Comparison of ENCODE assay signal across 8 mouse cellular contexts in genomic region chr16:31235457-31236310, GRCm38 (mm10). TPM values are rescaled to one million over a fixed set of nuclear protein-coding genes. Genes with fewer than 3 reads are reported as not detected.
DNase-seq lines count a peak whose midpoint lies in the region; ATAC-seq and TF ChIP-seq lines count a peak whose summit lies in the region.

No protein-coding gene starts in this region.

- 21% methylated on average over 18 of the region's 18 CpGs for WGBS in kidney, embryonic 15.5 days

- H3K27ac ChIP-seq in kidney, embryonic 15.5 days: no peak overlapping the region
- H3K27ac ChIP-seq in embryonic fibroblast, embryonic 13.5 days (ENCODE audit: insufficient read depth, low read length): peak overlapping the region; percentile 34

- peaks cover 23% of the 10 kb centered on the region for H3K4me1 ChIP-seq in kidney, embryonic 15.5 days
- peaks cover 10% of the 10 kb centered on the region for H3K4me1 ChIP-seq in embryonic fibroblast, embryonic 13.5 days (ENCODE audit: control insufficient read depth, insufficient read depth, low read length)

- peak overlapping the region; percentile 45 for H3K4me2 ChIP-seq in kidney, embryonic 15.5 days

- H3K36me3 ChIP-seq in kidney, embryonic 15.5 days: no peaks in the 10 kb centered on the region

- no peak overlapping the region for H3K4me3 ChIP-seq in kidney, embryonic 15.5 days (replicated peaks)
- no peak overlapping the region for H3K4me3 ChIP-seq in embryonic fibroblast, embryonic 13.5 days (ENCODE audit: insufficient read depth, low read length)

- ATAC-seq in kidney, embryonic 15.5 days (replicated peaks; ENCODE audit: low FRiP score): no peak
- peak; percentile 67 for ATAC-seq in neutrophil, adult 5-6 weeks (ENCODE audit: extremely low read depth, insufficient number of reproducible peaks, low FRiP score, poor library complexity, severe bottlenecking)

- no peak for DNase-seq in kidney, postnatal 25 days
- DNase-seq in NIH3T3 (ENCODE audit: low read depth) (peak; percentile 65), liver (peak; percentile 14)
- DNase-seq in yolk sac, embryonic 10.5 days (ENCODE audit: low spot score): no peak
- DNase-seq in layer of hippocampus, postnatal 25 days (ENCODE audit: extremely low spot score in 1 of 2, low spot score in 1 of 2): no peak

- no peak for TF ChIP-seq CTCF in embryonic fibroblast, embryonic 13.5 days (IDR thresholded peaks at IDR 0.05; ENCODE audit: borderline replicate concordance, insufficient read depth, low read length)

- H3K9me3 ChIP-seq in kidney, embryonic 15.5 days (replicated peaks): no peaks in the 10 kb centered on the region

- no peak overlapping the region for H3K9ac ChIP-seq in kidney, embryonic 15.5 days

- H3K27me3 ChIP-seq in kidney, embryonic 15.5 days: no peaks in the 10 kb centered on the region

- TF ChIP-seq POLR2A in embryonic fibroblast, embryonic 13.5 days (IDR thresholded peaks at IDR 0.05; ENCODE audit: low read depth, low read length): no peak

RNA-seq across cellular contexts. Expression of gene Acap2, which starts 34.6 kb away (rescaled TPM):
- polyA plus RNA-seq in kidney, embryonic 15.5 days (2015; fragmentation: Nextera tagmentation; extraction: Ambion mirVana): 17.6 and 17.7 TPM in 2 replicates
- 54.8 and 59.7 TPM in 2 replicates for polyA plus RNA-seq in embryonic fibroblast, embryonic 13.5 days (2011; ENCODE audit: insufficient read length, low read depth, missing spikeins)
- total RNA-seq in neutrophil, adult 5-6 weeks (2017): 112 and 125 TPM in 2 replicates
- 100 to 1,000 TPM; 129 to 132 TPM for total RNA-seq in layer of hippocampus, postnatal 25 days (2021)

RNA-seq across cellular contexts. Expression of gene Ppp1r2, which starts 39.4 kb away (rescaled TPM):
- polyA plus RNA-seq in kidney, embryonic 15.5 days (2015; fragmentation: Nextera tagmentation; extraction: Ambion mirVana): 87.7 and 91.7 TPM in 2 replicates
- 51.5 and 57.0 TPM in 2 replicates for polyA plus RNA-seq in embryonic fibroblast, embryonic 13.5 days (2011; ENCODE audit: insufficient read length, low read depth, missing spikeins)
- total RNA-seq in neutrophil, adult 5-6 weeks (2017): 151 and 167 TPM in 2 replicates
- total RNA-seq in layer of hippocampus, postnatal 25 days (2021): 10 to 100 TPM; 88.1 to 96.4 TPM

Comparison
In these comparisons a context has a peak if more than half of its experiments do, and no peak if none do; other contexts are left out.
1. DNase-seq: peak in NIH3T3 (single experiment) and liver (single experiment); none in kidney, postnatal 25 days (0 of 2), yolk sac, embryonic 10.5 days (single experiment) and layer of hippocampus, postnatal 25 days (0 of 2).